Mouse (Mus musculus) adrenal gland, postnatal 25 days (tissue): ENCODE data around the gene Robo1. TPM values are rescaled to one million over a fixed set of nuclear protein-coding genes. Genes with fewer than 3 reads are reported as not detected.
"Not testable (repeated sequence)": the region's sequence is repeated elsewhere in the genome, so short reads cannot be mapped to it uniquely, and the experiment has no call there.

Experiments
- DNase-seq: peaks from one replicate; pipeline ENCODE4 v3.0.0; 2021; ENCODE audit warnings: mixed read lengths
- total RNA-seq: library from RNA; stranded (reverse); gene quantifications from 2 replicates; pipeline ENCODE4 v1.2.3, GENCODE M21; 2021

Robo1 gene
- total RNA-seq, 1 experiment from 2014 or later = 177 TPM

DNA sequence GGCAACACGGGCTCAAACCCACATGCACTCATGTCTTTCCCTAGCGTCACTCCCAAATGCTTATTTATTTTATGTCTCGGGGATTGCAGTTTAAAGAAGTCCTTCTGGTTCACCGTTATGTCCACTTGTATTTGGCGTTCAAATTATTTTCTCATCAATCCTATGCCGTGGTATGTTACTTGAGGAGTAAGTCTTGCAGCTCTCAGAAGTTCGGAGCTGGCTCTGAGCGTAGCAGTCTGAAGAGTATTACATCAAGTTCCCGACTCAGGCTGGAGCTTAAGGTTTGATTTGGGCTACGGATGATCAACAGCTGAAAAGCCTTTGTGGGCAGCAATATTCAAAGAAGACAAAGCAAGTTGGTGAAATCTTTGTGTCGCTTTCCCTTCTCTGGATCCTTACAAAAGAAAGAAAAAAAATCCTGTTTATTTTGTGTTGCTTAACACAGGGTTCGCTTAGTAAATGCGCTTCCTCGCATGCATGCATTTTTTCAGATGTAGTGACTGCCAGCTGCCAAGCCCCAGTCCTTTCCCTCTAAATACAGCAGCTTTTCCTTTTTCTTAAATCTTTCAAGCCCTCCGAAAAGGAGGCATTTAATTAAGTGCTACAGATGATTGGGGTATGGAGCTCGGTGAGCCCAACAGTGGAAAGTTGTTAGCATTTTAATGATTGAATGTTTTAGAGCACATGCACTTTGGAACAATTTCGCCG is 136.5 kb downstream of the Robo1 start:
- DNase-seq = no peak

DNA sequence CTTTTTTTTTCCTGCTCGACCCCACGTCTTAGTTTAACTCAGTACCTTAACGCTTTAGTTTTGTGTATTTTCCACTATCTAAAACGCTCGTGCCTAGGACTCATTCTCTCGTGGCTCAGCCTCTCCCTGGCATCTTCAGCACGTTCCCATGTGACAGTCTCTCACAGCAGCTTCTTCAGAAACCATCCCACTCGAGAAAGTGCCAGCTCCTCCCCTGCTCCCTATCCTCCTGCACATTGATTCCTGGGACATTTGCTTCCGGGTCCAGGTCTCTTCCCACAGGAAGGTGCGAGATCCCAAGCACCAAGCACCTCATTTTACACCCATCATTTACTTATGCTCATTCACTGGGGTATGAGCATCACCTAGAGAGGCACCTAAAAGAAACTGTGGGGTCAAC is 150.0 kb downstream of the Robo1 start:
- no peak for DNase-seq

DNA sequence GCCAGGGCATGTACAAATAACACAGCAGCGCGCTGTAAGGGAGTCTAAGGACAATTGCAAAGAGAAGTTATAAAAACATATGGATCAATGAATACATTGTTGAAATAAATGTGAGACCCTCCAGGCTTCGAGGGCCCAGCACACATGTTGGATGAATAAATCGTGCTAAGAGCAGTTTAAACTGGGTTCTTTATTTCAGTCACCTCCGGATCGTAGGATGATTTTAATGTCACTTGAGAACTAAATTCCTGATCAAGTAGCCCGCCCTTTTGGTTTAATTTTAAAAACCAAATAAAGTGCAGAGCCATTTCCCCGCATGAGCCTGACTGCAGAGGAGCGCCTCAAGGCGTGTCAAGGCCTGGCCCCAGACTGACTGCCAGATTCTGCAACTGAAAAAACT is 150.5 kb downstream of the Robo1 start:
- no peak for DNase-seq

DNA sequence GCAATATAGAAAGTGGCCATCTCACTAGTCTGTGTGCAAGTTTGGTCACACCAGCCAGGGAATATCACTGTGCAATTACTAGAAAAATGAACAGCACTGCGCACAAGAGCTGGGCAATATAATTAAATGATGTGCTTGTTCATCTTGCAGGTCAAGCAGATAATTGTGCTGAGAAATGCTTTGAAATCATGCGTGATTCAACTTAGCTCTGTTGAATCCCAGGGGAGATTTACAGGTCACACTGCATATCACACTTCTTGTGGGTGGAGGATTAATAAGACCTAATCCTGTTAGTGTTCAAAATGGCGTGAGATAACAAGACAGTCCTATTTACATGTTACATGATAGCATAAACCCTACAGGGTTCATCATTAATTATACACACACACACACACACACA is 157.6 kb downstream of the Robo1 start:
- no peak for DNase-seq

DNA sequence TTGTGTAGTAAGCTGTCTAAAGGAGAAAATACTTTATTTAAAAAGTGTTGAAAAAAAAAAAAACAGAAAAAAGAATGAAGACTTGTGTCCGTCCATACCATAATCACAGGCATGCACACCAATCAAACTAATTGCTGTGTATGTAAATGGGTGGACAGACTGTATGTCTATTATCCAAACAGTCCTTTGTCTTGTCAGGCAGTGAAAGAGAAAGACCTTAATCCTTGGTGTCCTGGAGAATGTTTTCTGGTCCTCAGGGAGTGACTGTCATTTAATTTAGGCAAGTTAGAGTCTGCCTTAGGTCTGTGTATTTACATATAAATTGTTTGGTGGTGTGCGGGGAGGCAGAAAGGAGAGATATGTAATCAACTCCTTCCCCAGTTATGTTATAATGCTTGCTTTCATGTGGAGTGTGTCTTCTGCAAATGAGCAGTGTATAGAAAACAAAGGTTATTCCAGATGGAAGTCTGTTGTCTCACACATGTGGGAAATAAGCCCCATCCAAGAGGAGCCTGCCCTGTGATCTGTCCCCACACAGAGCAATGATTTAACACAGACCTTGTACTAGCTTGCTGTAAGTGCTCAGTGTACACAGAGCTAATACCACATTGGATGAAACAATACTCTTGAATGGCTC is 162.0 kb downstream of the Robo1 start:
- no peak for DNase-seq

DNA sequence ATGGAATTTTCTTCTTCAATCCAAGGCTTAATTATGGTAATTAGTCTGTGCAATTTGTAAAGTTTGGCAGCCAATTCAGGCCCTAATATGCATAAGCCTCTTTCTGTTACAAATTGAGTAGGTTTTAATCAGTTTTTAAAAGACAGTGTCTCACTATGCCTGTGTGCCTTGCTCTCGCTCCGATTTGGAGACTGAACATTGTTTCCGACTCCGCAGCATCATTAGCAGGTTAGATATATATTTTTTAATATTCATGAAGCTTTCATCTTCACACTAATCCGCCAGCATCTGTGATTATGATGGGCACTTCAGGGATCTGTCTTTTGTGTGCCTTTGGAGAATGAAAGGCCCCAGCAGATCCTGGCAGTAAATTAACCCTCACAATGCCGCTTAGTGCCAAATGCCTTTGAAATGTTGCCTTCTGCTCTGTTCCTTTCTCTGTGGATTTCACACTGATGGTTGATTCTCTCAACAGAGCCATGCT is 202.7 kb downstream of the Robo1 start:
- DNase-seq = no peak

DNA sequence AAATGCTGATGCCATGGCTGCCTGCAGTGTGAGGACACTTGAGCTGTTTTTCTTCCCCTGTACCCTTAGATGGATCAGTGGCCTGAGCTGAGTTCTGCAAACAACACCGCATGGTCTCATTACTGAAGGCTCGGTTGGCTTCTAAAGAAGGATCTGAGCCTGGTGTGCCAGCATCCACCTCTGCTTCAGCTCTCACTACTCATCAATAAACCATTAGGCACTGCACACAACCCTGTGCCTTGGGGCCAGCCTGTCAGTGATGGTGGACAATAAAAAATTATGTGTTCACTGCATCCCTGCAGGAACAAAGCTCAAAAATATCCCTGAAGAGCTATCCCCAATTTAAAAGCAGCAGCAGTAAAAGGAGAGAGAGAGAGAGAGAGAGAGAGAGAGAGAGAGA is 223.2 kb downstream of the Robo1 start:
- no peak for DNase-seq

DNA sequence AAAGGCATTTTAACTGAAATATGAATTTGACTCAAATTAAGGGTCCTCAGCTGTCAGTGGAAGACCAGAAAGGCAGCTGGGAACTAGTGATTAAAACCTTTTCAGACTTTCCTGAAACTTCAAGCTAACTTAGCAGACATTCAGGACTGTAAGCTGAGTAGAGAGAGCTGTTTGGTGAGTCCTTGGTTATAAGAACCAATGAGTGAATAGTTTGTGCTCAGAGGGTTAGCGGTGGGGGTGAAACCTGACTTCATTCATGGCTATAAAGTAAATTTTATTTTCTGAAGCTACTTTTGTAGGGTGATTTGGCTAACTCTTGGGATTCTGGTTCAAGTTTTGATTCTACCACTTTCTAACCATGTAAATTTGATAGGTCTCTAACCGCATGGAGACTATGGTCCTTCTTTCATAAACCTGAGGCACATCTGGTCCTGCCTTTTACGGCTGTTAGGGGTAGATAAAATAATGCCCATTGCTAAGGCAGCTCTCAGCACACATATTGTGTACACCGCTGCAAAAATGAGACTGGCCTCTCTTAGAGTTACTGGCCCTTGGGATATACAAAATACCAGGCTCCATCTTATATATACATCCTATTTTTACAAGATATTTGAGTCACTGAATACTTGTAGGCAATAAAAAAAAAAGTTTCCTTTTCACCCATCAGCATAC is 225.9 kb downstream of the Robo1 start:
- DNase-seq = no peak

DNA sequence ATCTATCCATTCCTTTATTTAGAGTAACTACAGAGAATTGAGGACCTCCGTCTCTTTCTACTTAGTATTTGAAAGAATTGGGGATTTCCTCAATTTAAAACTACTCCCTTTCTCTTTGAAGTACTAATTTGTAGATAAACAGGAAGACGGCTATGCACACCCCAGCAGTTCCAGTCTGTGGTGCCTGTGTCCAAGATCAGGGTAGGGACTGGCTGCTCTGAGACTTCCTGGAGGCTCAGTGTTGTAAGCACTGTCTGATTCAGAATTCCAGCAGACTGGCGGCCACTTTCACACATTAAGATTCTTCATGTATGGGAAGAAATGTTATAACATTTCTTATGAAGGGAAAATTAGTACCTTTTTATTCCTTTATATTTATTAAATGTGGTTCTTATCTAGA is 230.1 kb downstream of the Robo1 start:
- DNase-seq = no peak

DNA sequence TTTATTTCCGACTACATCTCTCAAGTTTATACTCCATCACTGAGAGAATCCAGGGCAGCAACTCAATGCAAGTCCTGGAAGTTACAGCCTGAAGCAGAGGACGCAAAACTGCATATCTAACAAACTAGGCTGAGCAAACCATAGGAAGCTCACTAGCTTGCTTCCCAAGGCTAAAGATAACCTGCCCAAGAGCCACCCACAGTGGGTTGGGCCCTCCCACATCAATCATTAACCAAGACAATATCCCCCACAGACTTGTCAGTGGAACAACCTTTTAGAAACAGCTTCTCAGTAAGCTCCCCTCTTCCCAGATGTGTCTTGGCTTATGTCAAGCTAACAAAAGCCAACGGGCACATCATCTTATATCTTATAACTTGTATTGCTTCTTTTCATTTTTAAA is 235.8 kb downstream of the Robo1 start:
- DNase-seq = no peak

DNA sequence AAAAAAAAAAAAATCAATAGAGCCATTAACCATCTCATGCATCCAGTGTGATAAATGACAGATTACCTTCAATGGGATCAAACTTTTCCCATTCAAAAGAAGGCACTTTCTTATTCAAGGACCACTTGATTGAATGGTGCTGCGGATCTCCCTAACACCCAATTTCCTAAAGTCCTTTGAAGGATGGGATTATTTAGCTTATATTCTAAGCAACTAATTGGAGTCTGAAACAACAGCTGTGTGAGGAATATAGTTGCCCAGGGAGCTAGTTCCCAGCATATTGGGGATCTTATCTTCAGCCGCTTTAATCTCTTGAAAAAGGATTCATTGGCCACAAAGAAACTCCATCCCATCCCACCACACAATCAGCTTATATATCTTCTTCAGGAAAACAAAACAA is 236.8 kb downstream of the Robo1 start:
- no peak for DNase-seq

DNA sequence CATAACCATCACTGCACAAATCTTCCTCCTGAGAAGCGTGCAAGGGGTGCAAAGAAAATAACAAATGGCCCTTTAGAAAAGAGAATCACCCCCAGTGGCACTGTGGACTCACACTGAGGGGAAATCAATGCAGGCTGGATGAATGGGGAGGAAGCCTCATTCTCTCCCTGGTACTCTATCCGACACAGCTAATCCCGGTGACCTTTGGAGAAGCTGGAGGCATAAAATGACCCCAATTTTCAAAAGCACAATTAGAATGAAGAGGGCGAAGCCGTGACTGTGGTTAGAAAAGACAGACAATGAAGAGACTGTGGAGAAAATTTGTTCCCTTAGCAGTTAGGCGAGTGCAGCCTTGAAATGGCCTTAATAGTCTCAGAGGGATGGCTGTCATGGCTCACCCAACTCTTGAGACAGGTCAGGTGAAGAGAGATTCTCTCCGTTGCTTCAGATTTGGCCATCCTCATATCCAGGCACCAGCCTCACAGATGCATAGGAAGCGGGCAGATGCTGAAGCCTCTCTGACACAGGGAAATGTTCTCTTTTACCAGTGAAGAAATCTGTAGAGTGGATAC is 243.7 kb downstream of the Robo1 start:
- DNase-seq = no peak

DNA sequence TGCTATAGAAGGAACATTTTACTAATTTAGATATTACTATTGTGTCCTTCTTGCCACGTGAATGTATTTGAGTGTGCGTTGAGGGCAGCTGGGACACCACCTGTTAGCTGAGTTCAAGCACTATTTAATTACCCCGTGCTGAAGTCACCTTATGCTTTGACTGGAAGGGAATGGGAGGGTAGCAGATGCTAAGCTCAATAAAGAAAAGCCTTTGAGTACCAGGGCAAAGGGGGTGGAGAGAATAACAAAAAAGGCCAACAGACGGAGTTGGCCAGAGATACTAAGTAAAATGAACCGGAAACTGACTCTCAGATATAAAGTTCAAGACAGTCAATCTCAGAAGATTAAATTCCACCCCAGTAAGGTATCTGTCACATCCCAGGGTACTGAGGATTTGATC is 245.6 kb downstream of the Robo1 start:
- no peak for DNase-seq

DNA sequence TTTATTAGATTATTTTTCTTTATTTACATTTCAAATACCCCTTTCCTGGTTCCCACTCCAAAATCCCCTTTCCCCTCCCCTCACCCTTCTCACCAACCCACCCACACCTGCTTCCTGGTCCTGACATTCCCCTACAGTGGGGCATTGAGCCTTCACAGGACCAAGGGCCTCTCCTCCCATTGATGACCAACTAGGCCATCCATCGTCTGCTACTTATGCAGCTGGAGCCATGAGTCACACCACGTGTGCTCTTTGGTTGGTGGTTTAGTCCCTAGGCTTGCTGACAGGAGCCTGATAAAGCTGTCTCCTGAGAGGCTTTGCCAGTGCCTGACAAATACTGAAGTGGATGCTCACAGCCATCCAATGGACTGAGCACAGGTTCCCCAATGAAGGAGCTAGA is 254.0 kb downstream of the Robo1 start:
- not testable (repeated sequence) for DNase-seq

DNA sequence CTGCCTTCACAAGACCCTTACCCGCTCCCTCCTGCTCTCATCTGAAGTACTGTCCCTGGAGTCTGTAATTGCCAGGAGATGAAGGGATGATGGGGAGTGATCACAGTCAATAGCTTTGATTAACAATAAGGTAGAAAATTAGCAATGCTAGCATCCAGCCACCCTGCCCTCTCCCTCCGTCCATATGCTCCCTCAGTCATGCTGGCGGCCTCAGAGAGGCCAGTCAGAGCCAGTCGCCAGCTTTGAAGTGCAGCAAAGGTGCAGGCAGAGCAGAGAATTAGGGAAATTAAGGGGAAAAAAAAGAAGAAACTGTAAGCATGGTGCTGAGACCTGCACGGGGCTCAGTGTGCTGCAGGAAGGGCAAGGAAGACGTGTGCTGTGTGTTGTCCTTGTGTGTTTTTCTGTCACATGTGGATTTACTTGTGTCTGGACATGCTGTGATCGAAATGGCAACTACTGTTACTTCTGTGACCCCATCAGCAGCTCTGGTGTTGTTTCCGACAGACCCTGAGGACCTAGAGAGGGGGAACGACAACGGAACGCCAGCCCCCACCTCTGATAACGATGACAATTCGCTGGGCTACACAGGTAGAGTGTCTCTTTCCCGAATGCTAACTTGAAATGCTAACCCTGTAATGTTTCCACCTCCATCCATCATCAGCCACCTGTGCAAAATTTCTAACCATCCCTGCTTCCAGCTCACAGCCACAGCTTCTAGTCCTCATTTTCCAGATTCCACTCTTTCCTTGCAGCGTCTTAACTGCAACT is 255.3 kb downstream of the Robo1 start:
- DNase-seq = no peak

DNA sequence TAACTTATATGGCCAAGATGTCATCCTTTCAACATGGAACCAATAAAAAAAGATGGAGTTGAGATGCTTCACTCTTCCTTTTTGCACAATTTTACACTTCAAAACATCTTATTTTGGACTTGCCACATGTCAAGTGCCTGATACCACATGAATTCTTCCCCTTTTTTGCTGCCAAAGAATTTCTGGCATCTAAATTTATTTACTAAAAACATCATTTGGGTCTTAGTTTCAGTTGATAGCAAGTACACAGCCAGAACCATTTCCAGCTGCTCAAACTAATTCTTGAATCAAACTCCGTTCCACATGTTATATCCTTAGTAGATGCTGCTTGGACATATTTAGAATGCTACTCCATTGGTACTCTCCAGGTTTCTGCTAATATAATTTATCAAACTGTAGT is 267.1 kb downstream of the Robo1 start:
- DNase-seq = no peak

DNA sequence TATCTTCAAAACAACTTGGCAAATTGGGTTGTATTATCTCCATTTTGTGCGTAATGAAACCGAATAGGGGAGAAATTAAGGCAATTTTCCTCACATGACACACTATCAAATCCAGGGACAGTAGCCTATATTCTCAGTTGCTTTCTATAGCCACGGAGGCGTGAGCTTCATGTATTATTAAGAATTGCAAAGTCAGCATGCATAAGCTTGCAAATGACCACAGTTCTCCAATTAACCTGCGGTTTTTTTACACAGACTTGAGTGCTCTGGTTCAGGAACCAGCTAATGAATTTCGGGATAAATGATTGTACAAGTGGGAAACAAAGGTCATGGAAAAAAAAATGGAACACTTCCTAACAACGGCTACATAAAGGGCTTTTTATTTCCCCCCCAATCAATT is 268.9 kb downstream of the Robo1 start:
- no peak for DNase-seq

DNA sequence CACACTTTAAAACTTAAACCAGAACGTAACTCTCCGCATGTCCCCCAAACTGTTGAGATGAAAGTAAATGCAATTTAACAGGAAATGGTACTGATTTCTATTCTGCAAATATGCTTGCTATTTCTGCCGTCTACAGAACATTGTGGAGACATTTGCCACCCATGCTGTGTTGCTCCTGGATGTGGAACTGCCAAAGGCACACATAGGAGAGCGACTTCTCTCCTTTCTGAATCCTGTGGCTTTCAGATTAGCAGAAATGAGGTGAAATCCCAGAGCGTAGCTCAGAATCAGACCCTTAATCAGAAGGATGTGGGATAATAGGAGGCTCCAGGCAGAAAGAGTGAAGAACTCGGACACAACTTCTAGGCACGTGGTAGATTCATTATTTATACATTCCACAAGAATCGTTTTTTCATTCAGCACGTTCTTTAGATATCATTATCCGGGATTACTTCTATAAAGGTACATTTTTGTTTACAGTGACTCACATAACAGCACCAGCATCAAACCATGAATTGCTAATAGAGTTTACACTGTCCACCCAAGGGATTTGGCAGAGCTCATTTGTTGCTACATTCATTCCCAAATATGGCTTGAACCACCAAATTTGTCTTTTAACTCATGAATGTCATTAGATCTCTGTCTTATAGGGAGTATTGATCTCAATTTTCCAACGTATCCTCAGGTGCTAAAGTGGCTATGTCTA is 276.5 kb downstream of the Robo1 start:
- no peak for DNase-seq

DNA sequence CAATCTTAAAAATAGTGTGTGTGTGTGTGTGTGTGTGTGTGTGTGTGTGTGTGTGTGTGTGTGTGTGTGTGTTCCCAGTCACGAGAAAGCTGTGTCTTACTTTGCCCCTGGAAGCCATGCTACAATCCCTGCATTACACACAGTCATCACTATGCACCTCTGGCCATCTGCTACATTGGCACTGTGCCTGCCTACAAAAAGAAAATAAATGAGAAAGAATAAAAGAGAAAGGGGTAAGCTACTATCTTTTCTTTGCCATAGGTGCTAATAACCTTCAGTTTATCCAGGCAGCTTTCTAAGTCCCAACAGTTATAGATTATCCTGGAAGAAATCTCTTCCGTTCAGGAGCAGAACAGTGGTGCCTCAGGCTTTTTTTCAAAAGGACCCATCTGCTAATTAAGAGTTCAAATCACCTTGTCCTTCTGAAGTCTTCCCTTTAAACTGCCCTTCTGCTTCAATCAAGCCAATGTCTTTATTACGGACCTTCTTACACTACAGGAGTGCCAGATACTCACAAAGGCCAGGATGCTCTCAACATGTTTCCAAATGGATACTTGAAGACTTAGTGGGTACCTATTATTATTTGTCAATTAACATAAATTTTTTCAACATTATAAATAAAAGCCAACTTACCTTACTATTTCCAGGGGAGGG is 277.2 kb downstream of the Robo1 start:
- DNase-seq = no peak

DNA sequence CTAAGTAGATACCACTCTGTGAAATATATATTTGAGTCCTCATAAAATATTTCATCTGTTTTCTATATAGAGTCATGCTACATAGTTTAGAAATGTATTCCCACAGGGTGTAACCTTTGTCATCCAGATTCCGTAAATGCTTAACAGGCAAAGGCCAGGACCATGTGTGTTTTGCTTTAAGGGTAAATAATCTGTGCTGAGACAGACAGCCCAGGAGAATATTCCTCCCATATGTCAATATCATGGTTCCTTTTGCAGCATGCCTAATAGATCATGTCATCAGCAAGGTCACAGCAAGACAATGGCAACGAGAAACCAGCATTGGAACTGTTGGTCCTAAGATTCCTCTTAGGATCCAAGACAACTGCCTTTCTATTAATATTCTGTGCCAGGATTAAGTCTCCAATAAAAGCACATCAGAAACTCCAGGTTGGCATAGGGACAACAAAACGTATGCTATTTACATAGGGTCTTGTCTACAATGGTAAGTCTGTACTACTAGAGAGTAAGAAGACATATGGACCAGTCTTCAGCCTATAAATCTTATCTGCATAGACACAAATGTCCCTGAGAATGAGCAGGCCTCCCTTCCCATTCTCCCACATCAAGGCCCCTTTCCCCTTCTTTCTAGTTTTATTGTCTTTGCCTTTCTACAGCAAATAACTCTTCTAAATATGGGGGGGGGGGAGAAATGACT is 279.4 kb downstream of the Robo1 start:
- DNase-seq = no peak
